Mouse (Mus musculus) C2C12 (cell line): ENCODE results near the gene Riox2.

Source experiments
- MYOG ChIP-seq: IDR thresholded peaks from one replicate; pipeline ENCODE4 v1.6.1; 2011; ENCODE audit not compliant: control insufficient read depth, insufficient read length; ENCODE audit errors: extremely low read depth
- USF1 ChIP-seq: IDR thresholded peaks from one replicate; pipeline ENCODE4 v1.6.1; 2011; ENCODE audit warnings: low read depth, mild to moderate bottlenecking, control low read depth, moderate library complexity

DNA sequence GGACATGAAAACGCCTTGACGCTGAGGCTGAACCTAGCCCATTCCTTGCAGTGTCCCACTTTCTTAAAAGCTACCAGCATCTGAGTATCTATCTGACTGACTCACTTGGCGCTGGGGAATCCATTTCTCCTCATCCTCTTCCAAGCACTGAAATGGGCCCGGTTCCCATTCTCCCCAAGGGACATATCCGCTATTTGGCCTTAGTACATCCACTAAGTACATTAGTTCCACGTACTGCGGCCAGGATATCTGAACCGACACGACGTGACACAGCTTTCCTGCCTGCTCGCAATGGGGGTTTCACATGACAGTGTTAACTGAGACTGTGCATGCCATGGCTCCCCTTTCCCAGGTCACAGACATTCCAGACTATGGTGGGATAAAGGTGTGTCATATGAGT lies 62.8 kb downstream of the Riox2 start:
- no peak for TF ChIP-seq MYOG
- TF ChIP-seq USF1 = no peak
